Mouse (Mus musculus): ENCODE measurements at regions not wholly inside any gene's neighbourhood (a gene's known extent, or its start where the extent isn't known, plus 50 kb on each side); places are given as distances from the start of the nearest gene placed in this dataset.
"Not testable (repeated sequence)": the region's sequence is repeated elsewhere in the genome, so short reads cannot be mapped to it uniquely, and the experiment has no call there.

GRCm38 (mm10) chr16:69937514-69938194, 74.1 kb upstream of the Speer2 start:
- WGBS, result 75% methylated on average over 1 of the region's 1 CpGs
- Histone ChIP-seq H3K9me3 (ENCODE audit: control insufficient read depth) (no peaks in the 10 kb centered on the region), H3K4me1 (replicated peaks; ENCODE audit: control insufficient read depth, insufficient read depth, low read length) (no peaks in the 10 kb centered on the region), H3K9ac (ENCODE audit: low read depth, low read length) (no peak overlapping the region), H3K4me2 (replicated peaks; ENCODE audit: low read depth) (no peak overlapping the region), H3K27me3 (replicated peaks; ENCODE audit: control insufficient read depth, insufficient read depth, low read length) (no peaks in the 10 kb centered on the region), H3K4me3 (ENCODE audit: low read depth, low read length) (no peak overlapping the region), H3K36me3 (ENCODE audit: control insufficient read depth, insufficient read depth) (no peaks in the 10 kb centered on the region), H3K27ac (ENCODE audit: low read depth, low read length) (no peak overlapping the region)
- no peak for TF ChIP-seq CTCF (IDR thresholded peaks at IDR 0.05; ENCODE audit: low read depth)
- ATAC-seq, result no peak

DNA sequence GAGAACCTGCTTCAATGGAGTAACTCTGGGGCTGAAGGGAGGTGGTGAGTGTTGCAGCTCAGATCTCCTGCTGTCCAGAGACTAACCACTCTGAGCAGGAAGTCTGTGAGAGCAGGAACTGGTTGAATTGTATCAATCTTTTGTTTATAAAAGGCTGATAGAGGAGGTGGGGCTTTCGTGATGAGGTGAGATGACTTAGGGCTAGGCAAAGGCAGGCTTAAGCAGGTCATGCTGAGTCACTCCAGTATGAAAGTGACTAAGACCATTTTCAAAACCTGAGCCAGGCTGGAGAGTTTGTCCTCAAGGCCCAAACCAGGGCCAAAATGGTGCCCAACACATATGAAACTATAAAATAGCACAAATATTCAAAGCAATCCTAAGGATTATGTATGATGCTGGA, 80.1 kb upstream of the Speer2 start:
- ATAC-seq, result no peak
- TF ChIP-seq CTCF (IDR thresholded peaks at IDR 0.05; ENCODE audit: low read depth), result no peak
- Histone ChIP-seq H3K4me3 (ENCODE audit: low read depth, low read length) (no peak overlapping the region), H3K9ac (ENCODE audit: low read depth, low read length) (no peak overlapping the region), H3K9me3 (ENCODE audit: control insufficient read depth) (no peaks in the 10 kb centered on the region), H3K27ac (ENCODE audit: low read depth, low read length) (no peak overlapping the region), H3K4me2 (replicated peaks; ENCODE audit: low read depth) (no peak overlapping the region), H3K36me3 (ENCODE audit: control insufficient read depth, insufficient read depth) (no peaks in the 10 kb centered on the region), H3K4me1 (replicated peaks; ENCODE audit: control insufficient read depth, insufficient read depth, low read length) (no peaks in the 10 kb centered on the region), H3K27me3 (replicated peaks; ENCODE audit: control insufficient read depth, insufficient read depth, low read length) (no peaks in the 10 kb centered on the region)
- 25% methylated on average over 1 of the region's 1 CpGs for WGBS

- Histone ChIP-seq H3K4me3 (ENCODE audit: low read depth, low read length) (no peak overlapping the region), H3K9me3 (ENCODE audit: control insufficient read depth) (no peaks in the 10 kb centered on the region), H3K9ac (ENCODE audit: low read depth, low read length) (no peak overlapping the region), H3K27ac (ENCODE audit: low read depth, low read length) (no peak overlapping the region), H3K27me3 (replicated peaks; ENCODE audit: control insufficient read depth, insufficient read depth, low read length) (no peaks in the 10 kb centered on the region), H3K4me2 (replicated peaks; ENCODE audit: low read depth) (no peak overlapping the region), H3K4me1 (replicated peaks; ENCODE audit: control insufficient read depth, insufficient read depth, low read length) (no peaks in the 10 kb centered on the region), H3K36me3 (ENCODE audit: control insufficient read depth, insufficient read depth) (no peaks in the 10 kb centered on the region)
- WGBS, result 61% methylated on average over 10 of the region's 10 CpGs
- ATAC-seq, result no peak
- TF ChIP-seq CTCF (IDR thresholded peaks at IDR 0.05; ENCODE audit: low read depth), result no peak
Observed at GRCm38 (mm10) chr16:69948783-69949182, 85.2 kb upstream of the Speer2 start.

- ATAC-seq, result no peak
- H3K27ac ChIP-seq (ENCODE audit: low read depth, low read length), result no peak overlapping the region
- TF ChIP-seq CTCF (IDR thresholded peaks at IDR 0.05; ENCODE audit: low read depth), result no peak
Observed at GRCm38 (mm10) chr16:69949339-69949738, 85.8 kb upstream of the Speer2 start.

DNA sequence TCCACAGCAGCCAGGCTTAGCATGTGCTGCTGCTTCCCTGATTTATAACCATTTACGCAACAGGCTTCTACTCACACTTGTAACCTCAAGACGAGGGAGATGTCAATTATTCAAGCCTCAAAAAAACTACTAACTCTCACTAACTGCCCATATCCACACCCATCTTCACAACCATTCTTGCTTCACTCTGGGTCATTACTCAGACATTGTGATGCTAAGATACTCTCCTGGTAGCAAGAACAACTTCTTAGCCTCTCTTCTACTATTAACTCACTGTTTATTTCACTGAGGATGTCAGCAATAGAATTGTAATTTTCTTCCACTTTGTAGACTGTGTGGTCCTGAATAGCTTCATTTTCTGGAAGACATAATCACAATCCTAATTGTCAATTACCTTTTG, 88.0 kb upstream of the Speer2 start:
- Histone ChIP-seq H3K27me3 (replicated peaks; ENCODE audit: control insufficient read depth, insufficient read depth, low read length) (no peaks in the 10 kb centered on the region), H3K36me3 (ENCODE audit: control insufficient read depth, insufficient read depth) (no peaks in the 10 kb centered on the region), H3K4me1 (replicated peaks; ENCODE audit: control insufficient read depth, insufficient read depth, low read length) (no peaks in the 10 kb centered on the region), H3K4me2 (replicated peaks; ENCODE audit: low read depth) (no peak overlapping the region), H3K27ac (ENCODE audit: low read depth, low read length) (no peak overlapping the region), H3K9me3 (ENCODE audit: control insufficient read depth) (no peaks in the 10 kb centered on the region), H3K9ac (ENCODE audit: low read depth, low read length) (no peak overlapping the region), H3K4me3 (ENCODE audit: low read depth, low read length) (no peak overlapping the region)
- TF ChIP-seq CTCF (IDR thresholded peaks at IDR 0.05; ENCODE audit: low read depth), result no peak
- WGBS, result 61% methylated on average over 2 of the region's 2 CpGs
- no peak for ATAC-seq

More at GRCm38 (mm10) chr16:69949339-69949738, 85.8 kb upstream of the Speer2 start:
- no peaks in the 10 kb centered on the region for H3K27me3 ChIP-seq (replicated peaks; ENCODE audit: control insufficient read depth, insufficient read depth, low read length)
- no peaks in the 10 kb centered on the region for H3K9me3 ChIP-seq (ENCODE audit: control insufficient read depth)
- H3K36me3 ChIP-seq (ENCODE audit: control insufficient read depth, insufficient read depth), result no peaks in the 10 kb centered on the region
- H3K4me2 ChIP-seq (replicated peaks; ENCODE audit: low read depth), result no peak overlapping the region
- no peak overlapping the region for H3K9ac ChIP-seq (ENCODE audit: low read depth, low read length)
- WGBS, result 94% methylated on average over 7 of the region's 7 CpGs
- no peaks in the 10 kb centered on the region for H3K4me1 ChIP-seq (replicated peaks; ENCODE audit: control insufficient read depth, insufficient read depth, low read length)
- no peak overlapping the region for H3K4me3 ChIP-seq (ENCODE audit: low read depth, low read length)

DNA sequence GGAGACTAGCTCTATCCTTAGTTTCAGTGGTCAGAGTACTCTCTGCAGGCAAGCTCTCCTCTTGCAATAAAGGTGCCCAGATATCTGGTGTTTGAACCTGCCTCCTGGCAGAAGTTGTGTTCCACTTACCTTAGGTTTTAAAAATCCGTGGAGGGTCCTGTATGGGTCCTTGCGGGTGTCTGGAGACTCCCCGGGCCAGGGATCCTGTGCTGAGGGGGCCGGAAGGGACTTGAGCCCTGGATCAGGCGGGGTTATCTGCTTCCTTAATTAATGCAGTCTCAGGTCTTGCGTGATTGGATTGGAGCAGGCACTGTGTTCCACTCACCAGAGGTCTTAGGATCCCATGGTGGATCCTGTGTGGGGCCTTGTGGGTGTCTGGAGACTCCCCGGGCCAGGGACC, 103.0 kb upstream of the Speer2 start:
- not testable (repeated sequence) for H3K4me2 ChIP-seq (replicated peaks; ENCODE audit: low read depth); H3K4me3 ChIP-seq (ENCODE audit: low read depth, low read length); H3K9me3 ChIP-seq (ENCODE audit: control insufficient read depth); ATAC-seq; H3K27ac ChIP-seq (ENCODE audit: low read depth, low read length); H3K9ac ChIP-seq (ENCODE audit: low read depth, low read length); H3K27me3 ChIP-seq (replicated peaks; ENCODE audit: control insufficient read depth, insufficient read depth, low read length); H3K36me3 ChIP-seq (ENCODE audit: control insufficient read depth, insufficient read depth); H3K4me1 ChIP-seq (replicated peaks; ENCODE audit: control insufficient read depth, insufficient read depth, low read length)
- WGBS, result 92% methylated on average over 7 of the region's 7 CpGs
